Mouse (Mus musculus) embryonic fibroblast, embryonic 13.5 days (primary cell): Measurements from ENCODE around the gene Gsdma3. TPM values are rescaled to one million over a fixed set of nuclear protein-coding genes. Genes with fewer than 3 reads are reported as not detected.
"Not testable (repeated sequence)": the region's sequence is repeated elsewhere in the genome, so short reads cannot be mapped to it uniquely, and the experiment has no call there.

ENCODE experiments used
- H3K27ac ChIP-seq: 2 replicates; pipeline ENCODE4 v1.5.1; 2012; ENCODE audit warnings: low read length, control low read depth, inconsistent platforms; ENCODE audit not compliant: insufficient read depth
- H3K4me1 ChIP-seq: 2 replicates; pipeline ENCODE4 v1.6.1; 2011; ENCODE audit warnings: low read length; ENCODE audit not compliant: control insufficient read depth, insufficient read depth
- H3K4me3 ChIP-seq: 2 replicates; pipeline ENCODE4 v1.5.1; 2011; ENCODE audit warnings: mild to moderate bottlenecking, control low read depth, low read length; ENCODE audit not compliant: insufficient read depth
- CTCF ChIP-seq: IDR thresholded peaks from 2 replicates; pipeline ENCODE4 v1.5.1; 2011; ENCODE audit warnings: mild to moderate bottlenecking, control low read depth, low read length, moderate library complexity, borderline replicate concordance; ENCODE audit not compliant: insufficient read depth
- POLR2A ChIP-seq: IDR thresholded peaks from 2 replicates; pipeline ENCODE4 v1.6.1; 2011; ENCODE audit warnings: low read depth, mild to moderate bottlenecking, control low read depth, low read length, moderate library complexity
- polyA plus RNA-seq: library from polyadenylated mRNA; stranded (reverse); fragments of >200 nt; gene quantifications from 2 replicates; pipeline ENCODE4 v1.2.4, GENCODE M21; 2011; ENCODE audit warnings: low read depth; ENCODE audit not compliant: missing spikeins, insufficient read length

The Gsdma3 gene
- polyA plus RNA-seq, 1 experiment = not detected

DNA sequence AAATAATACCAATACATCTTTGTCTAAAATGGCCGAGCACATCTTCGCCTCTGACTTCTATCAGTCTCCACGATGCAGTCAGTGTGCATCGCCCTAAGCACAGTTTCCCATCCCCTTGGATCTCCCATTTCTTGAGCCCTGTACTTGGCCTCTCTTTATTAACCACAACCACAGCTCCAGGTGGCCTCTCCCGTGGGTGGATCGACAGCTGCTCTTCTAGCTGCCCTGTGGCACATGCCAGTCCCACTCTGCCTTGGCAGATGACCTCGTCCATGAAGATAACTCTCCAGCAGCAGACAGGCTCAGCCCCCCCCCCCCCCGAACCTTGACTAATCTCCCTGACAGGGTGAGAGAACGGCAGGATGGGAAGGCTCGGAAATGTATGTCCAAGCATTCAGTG is 30.7 kb upstream of the Gsdma3 start:
- no peak for TF ChIP-seq CTCF
- TF ChIP-seq POLR2A = no peak
- Histone ChIP-seq H3K4me3 (no peak overlapping the region), H3K27ac (no peak overlapping the region), H3K4me1 (no peaks in the 10 kb centered on the region)

- Histone ChIP-seq H3K4me1 (no peaks in the 10 kb centered on the region), H3K27ac (no peak overlapping the region), H3K4me3 (no peak overlapping the region)
- TF ChIP-seq CTCF = no peak
- TF ChIP-seq POLR2A = no peak
Measured at GRCm38 (mm10) chr11:98595955-98596354, 30.2 kb upstream of the Gsdma3 start.

DNA sequence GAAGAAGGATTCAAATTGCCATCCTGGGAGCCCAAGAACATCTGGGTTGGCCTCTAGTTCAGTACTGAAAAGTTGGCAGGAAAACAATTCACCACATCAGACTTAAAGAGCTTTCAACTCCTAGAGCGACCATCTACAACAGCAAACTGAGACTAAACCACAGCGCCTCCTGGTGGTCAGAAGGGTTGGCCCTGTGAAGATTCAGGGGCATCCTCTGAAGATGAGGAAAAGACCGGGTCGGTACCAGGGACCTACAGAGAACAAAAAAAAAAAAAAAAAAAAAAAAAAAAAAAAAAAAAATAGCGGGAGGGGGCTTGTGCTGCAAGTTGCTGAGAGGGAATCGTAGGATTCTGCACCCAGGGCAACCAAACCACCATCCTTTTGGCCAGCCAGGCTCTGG is 28.8 kb upstream of the Gsdma3 start:
- TF ChIP-seq CTCF (peak; percentile 29; the same call in 1 of the 2 replicates), POLR2A (no peak)
- H3K27ac ChIP-seq = no peak overlapping the region
- no peaks in the 10 kb centered on the region for H3K4me1 ChIP-seq
- H3K4me3 ChIP-seq = no peak overlapping the region

- no peak for TF ChIP-seq CTCF
- Histone ChIP-seq H3K27ac (no peak within 1 kb of the TSS), H3K4me3 (no peak within 1 kb of the TSS), H3K4me1 (no peaks in the 10 kb centered on the region)
Measured at GRCm38 (mm10) chr11:98597991-98598390, 28.2 kb upstream of the Gsdma3 start, which contains the start of gene Lrrc3c. Gene Lrrc3c (plus strand): TSS chr11:98598291.

- Histone ChIP-seq H3K27ac (no peak overlapping the region), H3K4me3 (no peak overlapping the region), H3K4me1 (no peaks in the 10 kb centered on the region)
- TF ChIP-seq CTCF (no peak), POLR2A (no peak)
Measured at GRCm38 (mm10) chr11:98598851-98599290, 27.3 kb upstream of the Gsdma3 start.

DNA sequence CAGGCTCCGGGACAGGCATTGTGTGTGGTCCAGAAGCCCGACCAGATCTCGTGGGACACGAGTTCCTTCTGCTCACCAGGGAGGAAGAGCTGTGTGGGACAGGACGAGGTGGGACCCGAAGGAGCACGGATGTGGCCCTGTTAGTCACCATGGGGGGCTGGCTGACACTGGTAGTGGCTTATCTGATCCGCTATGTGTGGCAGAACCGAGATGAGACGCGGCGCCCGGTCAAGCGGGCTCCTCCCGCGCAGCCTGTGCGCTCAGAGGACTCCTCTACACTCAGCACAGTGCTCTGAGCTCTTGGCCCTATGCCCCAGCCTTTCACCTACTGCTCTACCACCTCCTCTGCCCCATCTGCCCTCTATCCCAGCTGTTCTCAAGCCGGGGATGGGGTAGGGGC is 26.9 kb upstream of the Gsdma3 start:
- TF ChIP-seq POLR2A (no peak), CTCF (no peak)
- no peaks in the 10 kb centered on the region for H3K4me1 ChIP-seq
- H3K4me3 ChIP-seq = no peak overlapping the region
- no peak overlapping the region for H3K27ac ChIP-seq

DNA sequence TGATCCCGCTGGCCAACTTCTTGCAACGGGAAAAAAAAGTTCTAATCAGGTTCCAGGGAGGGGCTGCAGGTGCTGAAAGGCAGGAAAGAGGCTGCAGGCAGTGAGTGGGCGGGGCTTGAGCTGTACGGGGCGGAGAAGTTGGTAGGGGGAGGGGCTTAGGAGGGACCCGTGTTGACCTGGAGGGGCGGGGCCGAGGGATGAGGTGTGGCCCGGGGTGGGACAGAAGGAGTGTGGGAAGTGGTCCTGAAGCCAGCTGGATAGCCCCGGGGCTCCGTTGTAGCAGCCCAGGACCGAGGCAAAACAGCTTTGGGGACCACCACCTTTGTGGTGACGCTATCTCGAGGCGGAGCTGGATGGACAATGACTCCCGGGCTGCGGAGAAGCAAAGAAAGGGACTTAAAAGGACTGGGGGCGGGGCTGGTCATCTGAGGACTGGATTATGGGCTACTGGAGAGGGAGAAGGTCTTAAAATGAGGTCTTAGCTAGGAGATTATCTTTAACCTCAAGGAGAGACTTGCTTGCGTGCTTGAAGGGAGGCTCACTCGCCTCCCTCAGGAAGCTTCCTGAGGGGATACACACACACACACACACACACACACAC is 24.0 kb upstream of the Gsdma3 start:
- Histone ChIP-seq H3K4me1 (no peaks in the 10 kb centered on the region), H3K4me3 (no peak overlapping the region), H3K27ac (no peak overlapping the region)
- TF ChIP-seq POLR2A (no peak), CTCF (no peak)

DNA sequence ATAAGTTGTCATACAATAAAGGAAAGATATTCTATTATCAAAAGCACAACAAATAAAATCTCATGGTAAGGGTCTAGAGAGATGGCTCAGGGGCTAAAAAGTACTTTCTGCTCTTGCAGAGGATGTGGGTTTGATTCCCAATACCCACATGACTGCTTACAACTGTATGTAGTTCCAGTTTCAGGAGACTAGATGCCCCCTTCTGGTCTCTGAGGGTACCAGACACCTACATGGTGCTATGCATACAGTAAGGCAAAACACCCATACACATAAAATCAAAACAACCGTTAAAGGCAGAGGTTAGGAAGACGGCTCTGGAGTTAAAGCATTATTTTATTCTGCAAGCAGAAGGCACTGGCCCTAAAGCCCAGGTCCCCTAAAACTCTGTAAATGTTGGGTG is 22.2 kb upstream of the Gsdma3 start:
- TF ChIP-seq CTCF = no peak
- no peak for TF ChIP-seq POLR2A
- Histone ChIP-seq H3K4me3 (no peak overlapping the region), H3K27ac (no peak overlapping the region), H3K4me1 (no peaks in the 10 kb centered on the region)

GRCm38 (mm10) chr11:98604911-98605310 is 21.2 kb upstream of the Gsdma3 start:
- not testable (repeated sequence) for H3K4me1 ChIP-seq, H3K4me3 ChIP-seq, H3K27ac ChIP-seq

- Histone ChIP-seq H3K27ac (no peak overlapping the region), H3K4me3 (no peak overlapping the region), H3K4me1 (no peaks in the 10 kb centered on the region)
- no peak for TF ChIP-seq CTCF
- no peak for TF ChIP-seq POLR2A
Measured at GRCm38 (mm10) chr11:98606763-98607162, 19.4 kb upstream of the Gsdma3 start.

DNA sequence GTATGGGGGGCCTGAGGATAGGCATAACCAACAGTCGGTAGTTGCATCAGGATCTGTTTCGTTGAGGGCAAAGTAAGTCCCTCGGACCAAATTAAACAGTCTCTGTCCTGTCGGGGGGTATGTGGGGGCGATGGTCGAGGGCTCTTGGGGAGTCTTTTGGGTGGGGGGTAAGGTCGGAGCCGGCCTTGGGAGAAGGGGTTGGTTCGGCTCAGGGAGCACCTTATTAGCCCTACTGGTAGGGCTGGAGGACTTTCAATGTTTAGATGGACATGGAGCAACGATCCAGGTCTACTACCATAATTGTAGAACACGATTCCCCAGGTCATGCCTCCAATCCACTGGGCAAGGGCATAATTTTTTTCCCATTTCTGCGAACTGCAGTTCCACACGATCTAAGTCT is 5.4 kb upstream of the Gsdma3 start:
- TF ChIP-seq CTCF = no peak
- TF ChIP-seq POLR2A = no peak
- no peak overlapping the region for H3K4me3 ChIP-seq
- H3K4me1 ChIP-seq = no peaks in the 10 kb centered on the region
- no peak overlapping the region for H3K27ac ChIP-seq

GRCm38 (mm10) chr11:98623981-98624380 is 2.2 kb upstream of the Gsdma3 start:
- not testable (repeated sequence) for H3K4me3 ChIP-seq, H3K27ac ChIP-seq, H3K4me1 ChIP-seq

DNA sequence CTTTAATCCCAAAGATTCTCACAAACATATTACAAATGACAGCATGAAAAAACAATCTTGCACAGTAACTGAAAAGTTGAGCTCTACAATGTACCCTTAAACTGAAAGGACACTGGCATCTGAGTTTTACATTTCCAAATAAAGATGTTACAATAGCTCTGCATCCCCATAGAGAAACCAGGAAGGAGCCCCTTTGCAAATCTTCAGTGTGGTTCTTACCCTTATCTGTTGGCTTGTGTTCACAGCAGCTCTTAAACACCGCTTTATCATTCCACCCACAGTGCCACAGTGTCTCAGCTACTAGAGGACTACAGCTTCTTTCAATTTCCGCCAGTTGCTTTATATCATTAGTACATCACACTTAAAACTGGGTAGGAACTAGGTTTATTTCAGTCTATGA is 1.8 kb upstream of the Gsdma3 start:
- H3K4me3 ChIP-seq, H3K4me1 ChIP-seq, H3K27ac ChIP-seq: not testable (repeated sequence)
